10 mouse cellular contexts compared by ENCODE assay signal in the genomic region with DNA sequence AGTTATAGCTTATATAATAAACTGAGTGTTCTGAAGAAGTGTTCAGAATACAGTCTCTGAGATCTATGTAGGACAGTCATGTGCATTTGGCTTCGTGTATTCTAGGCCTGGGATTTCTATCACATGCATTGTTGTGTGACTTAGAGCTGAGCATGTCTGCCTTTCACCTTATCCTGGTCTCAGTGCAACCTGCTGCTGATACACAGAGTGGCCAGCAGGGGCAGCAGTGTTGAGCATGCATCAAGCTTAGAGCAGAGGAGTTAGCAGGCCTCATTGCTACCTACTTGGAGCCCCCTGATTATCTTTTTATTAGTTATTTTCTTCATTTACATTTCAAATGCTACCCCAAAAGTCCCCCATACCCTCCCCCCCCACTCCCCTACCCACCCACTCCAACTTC.
DNase-seq lines count a peak whose midpoint lies in the region; ATAC-seq and TF ChIP-seq lines count a peak whose summit lies in the region.
"Had no signal": no experiment of that assay in that cellular context is flagged by ENCODE, and none has a peak within 500 bp of the region (broad histone marks: within the 10 kb centered on the region; RNA-seq: fewer than 3 reads in every experiment).

No protein-coding gene starts in this region.

- no peak overlapping the region for H3K9ac ChIP-seq in midbrain, postnatal 0 days (replicated peaks; ENCODE audit: low read length, poor library complexity, severe bottlenecking)
- no peak overlapping the region for H3K9ac ChIP-seq in midbrain, embryonic 15.5 days
- H3K9ac ChIP-seq in forebrain, embryonic 13.5 days: no peak overlapping the region
- H3K9ac ChIP-seq: embryonic facial prominence, embryonic 13.5 days; liver, embryonic 15.5 days had no signal

- H3K4me3 ChIP-seq in midbrain, postnatal 0 days (ENCODE audit: low read depth, low read length): no peak overlapping the region
- no peak overlapping the region for H3K4me3 ChIP-seq in midbrain, embryonic 15.5 days
- H3K4me3 ChIP-seq in forebrain, embryonic 13.5 days: no peak overlapping the region
- H3K4me3 ChIP-seq: embryonic facial prominence, embryonic 13.5 days; liver, embryonic 15.5 days had no signal

- H3K9me3 ChIP-seq in midbrain, postnatal 0 days (ENCODE audit: low read length): no peaks in the 10 kb centered on the region
- H3K9me3 ChIP-seq in midbrain, embryonic 15.5 days: no peaks in the 10 kb centered on the region
- H3K9me3 ChIP-seq in forebrain, embryonic 13.5 days (replicated peaks): no peaks in the 10 kb centered on the region
- H3K9me3 ChIP-seq: embryonic facial prominence, embryonic 13.5 days; liver, embryonic 15.5 days had no signal

- no peaks in the 10 kb centered on the region for H3K4me1 ChIP-seq in midbrain, postnatal 0 days (ENCODE audit: insufficient read depth, low read length)
- H3K4me1 ChIP-seq in midbrain, embryonic 15.5 days: no peaks in the 10 kb centered on the region
- H3K4me1 ChIP-seq in forebrain, embryonic 13.5 days: no peaks in the 10 kb centered on the region
- H3K4me1 ChIP-seq: liver, embryonic 15.5 days had no signal

- H3K36me3 ChIP-seq in midbrain, postnatal 0 days (ENCODE audit: insufficient read depth, low read length): no peaks in the 10 kb centered on the region
- no peaks in the 10 kb centered on the region for H3K36me3 ChIP-seq in midbrain, embryonic 15.5 days (replicated peaks)
- H3K36me3 ChIP-seq in forebrain, embryonic 13.5 days (ENCODE audit: poor library complexity, severe bottlenecking): no peaks in the 10 kb centered on the region
- H3K36me3 ChIP-seq: embryonic facial prominence, embryonic 13.5 days; liver, embryonic 15.5 days had no signal

- H3K27me3 ChIP-seq in midbrain, postnatal 0 days (ENCODE audit: insufficient read depth, low read length): no peaks in the 10 kb centered on the region
- H3K27me3 ChIP-seq in midbrain, embryonic 15.5 days (replicated peaks): no peaks in the 10 kb centered on the region
- no peaks in the 10 kb centered on the region for H3K27me3 ChIP-seq in forebrain, embryonic 13.5 days
- H3K27me3 ChIP-seq: embryonic facial prominence, embryonic 13.5 days; liver, embryonic 15.5 days had no signal

- 31% methylated on average over 1 of the region's 1 CpGs for WGBS in midbrain, postnatal 0 days
- WGBS in midbrain, embryonic 15.5 days: 36% methylated on average over 1 of the region's 1 CpGs
- 43% methylated on average over 1 of the region's 1 CpGs for WGBS in forebrain, embryonic 13.5 days

- no peak overlapping the region for H3K27ac ChIP-seq in midbrain, postnatal 0 days (ENCODE audit: low read depth, low read length)
- H3K27ac ChIP-seq in midbrain, embryonic 15.5 days: no peak overlapping the region
- H3K27ac ChIP-seq in forebrain, embryonic 13.5 days: no peak overlapping the region
- H3K27ac ChIP-seq: embryonic facial prominence, embryonic 13.5 days; liver, embryonic 15.5 days had no signal

- H3K4me2 ChIP-seq in midbrain, postnatal 0 days (ENCODE audit: low read depth, low read length, poor library complexity, severe bottlenecking): no peak overlapping the region
- no peak overlapping the region for H3K4me2 ChIP-seq in midbrain, embryonic 15.5 days
- H3K4me2 ChIP-seq in forebrain, embryonic 13.5 days: no peak overlapping the region
- H3K4me2 ChIP-seq: embryonic facial prominence, embryonic 13.5 days; liver, embryonic 15.5 days had no signal

- DNase-seq in cerebellum, postnatal 10 days: peak; percentile 31 to 41
- no peak for DNase-seq in cerebellum, adult 11 months
- DNase-seq in midbrain, postnatal 0 days (ENCODE audit: low spot score): no peak
- peak; percentile 38 for DNase-seq in embryo, embryonic 11 days
- DNase-seq in thymus, postnatal 0 days (ENCODE audit: low spot score): peak; percentile 56
- no peak for DNase-seq in urinary bladder, postnatal 4 days (ENCODE audit: low spot score in 2 of 2)

- no peak for ATAC-seq in midbrain, postnatal 0 days (ENCODE audit: low FRiP score)
- ATAC-seq in midbrain, embryonic 15.5 days (replicated peaks): no peak
- ATAC-seq in forebrain, embryonic 13.5 days: no peak

- TF ChIP-seq CTCF in midbrain, postnatal 0 days (IDR thresholded peaks at IDR 0.05): peak; percentile 60

Comparison
In these comparisons a context has a peak if more than half of its experiments do, and no peak if none do; other contexts are left out.
1. DNase-seq: peak in cerebellum, postnatal 10 days (2 of 2), embryo, embryonic 11 days (single experiment) and thymus, postnatal 0 days (single experiment); none in cerebellum, adult 11 months (single experiment), midbrain, postnatal 0 days (single experiment) and urinary bladder, postnatal 4 days (0 of 2).